Mouse (Mus musculus): ENCODE results near the gene Sost.

- TF ChIP-seq CTCF (IDR thresholded peaks at IDR 0.05; ENCODE audit: low read depth) (no peak), EP300 (optimal IDR thresholded peaks at IDR 0.05) (no peak)
Measured at GRCm38 (mm10) chr11:101957476-101957875, 9.3 kb downstream of the Sost start.

Data from stomach, postnatal 0 days (tissue).